Mouse (Mus musculus) hindbrain, embryonic 13.5 days (tissue): ENCODE data around the gene Agap3. TPM values are rescaled to one million over a fixed set of nuclear protein-coding genes. Genes with fewer than 3 reads are reported as not detected.

Source experiments
- ATAC-seq: fragments of 200-750 bp; cut with Nextera tagmentation; 2 replicates; pipeline ENCODE4 v1.8.0; 2017; ENCODE audit warnings: moderate TSS enrichment; ENCODE audit not compliant: low FRiP score
- H3K27ac ChIP-seq: fragments of 300-500 bp; sonication (generic); 2 replicates; pipeline ENCODE4 v1.5.1; 2015; ENCODE audit warnings: inconsistent platforms, mild to moderate bottlenecking, moderate library complexity
- H3K27me3 ChIP-seq: fragments of 300-500 bp; sonication (generic); 2 replicates; pipeline ENCODE4 v1.6.1; 2015; ENCODE audit warnings: mild to moderate bottlenecking, inconsistent platforms
- H3K36me3 ChIP-seq: fragments of 300-500 bp; sonication (generic); 2 replicates; pipeline ENCODE4 v1.6.1; 2015; ENCODE audit warnings: mild to moderate bottlenecking, inconsistent platforms
- H3K4me1 ChIP-seq: fragments of 300-500 bp; sonication (generic); replicated peaks from 2 replicates; pipeline ENCODE4 v1.6.1; 2015; ENCODE audit warnings: inconsistent platforms
- H3K4me2 ChIP-seq: fragments of 300-500 bp; sonication (generic); 2 replicates; pipeline ENCODE4 v1.6.1; 2015; ENCODE audit warnings: inconsistent platforms, mild to moderate bottlenecking, moderate library complexity
- H3K4me3 ChIP-seq: fragments of 300-500 bp; sonication (generic); 2 replicates; pipeline ENCODE4 v1.5.1; 2015; ENCODE audit warnings: mild to moderate bottlenecking, inconsistent platforms
- H3K9ac ChIP-seq: fragments of 300-500 bp; sonication (generic); 2 replicates; pipeline ENCODE4 v1.6.1; 2015; ENCODE audit warnings: mild to moderate bottlenecking, inconsistent platforms
- H3K9me3 ChIP-seq: fragments of 300-500 bp; sonication (generic); 2 replicates; pipeline ENCODE4 v1.6.1; 2016; ENCODE audit warnings: inconsistent platforms
- WGBS: fragments of 180-500 bp; shearing (Covaris S2); methylation state at CpG from one replicate; pipeline ENCODE4 v1.1.7; 2015; 5-methylcytosine and 5-hydroxymethylcytosine counted together
- polyA plus RNA-seq: library from polyadenylated mRNA; unstranded; fragments of >200 nt; fragmentation: Nextera tagmentation; extraction: Ambion mirVana; gene quantifications from 2 replicates; pipeline ENCODE4 v1.2.1, GENCODE M21; 2015

Agap3 gene
- polyA plus RNA-seq, 1 experiment from 2014 or later, result 50.3 TPM

GRCm38 (mm10) chr5:24505513-24505912, 53.5 kb downstream of the Agap3 start:
- Histone ChIP-seq H3K27me3 (peaks cover 26% of the 10 kb centered on the region; the same call in 1 of the 2 replicates), H3K4me1 (peaks cover 26% of the 10 kb centered on the region), H3K9ac (no peak overlapping the region), H3K36me3 (peaks cover 37% of the 10 kb centered on the region), H3K9me3 (no peaks in the 10 kb centered on the region), H3K27ac (no peak overlapping the region), H3K4me3 (no peak overlapping the region), H3K4me2 (no peak overlapping the region)
- no peak for ATAC-seq
- 53% methylated on average over 2 of the region's 2 CpGs for WGBS

- Histone ChIP-seq H3K4me1 (peaks cover 24% of the 10 kb centered on the region), H3K4me2 (no peak overlapping the region), H3K36me3 (peaks cover 8% of the 10 kb centered on the region; the same call in 1 of the 2 replicates), H3K27me3 (peaks cover 15% of the 10 kb centered on the region; the same call in 1 of the 2 replicates), H3K9me3 (no peaks in the 10 kb centered on the region), H3K9ac (no peak overlapping the region), H3K27ac (no peak overlapping the region), H3K4me3 (no peak overlapping the region)
- ATAC-seq, result no peak
- 96% methylated on average over 7 of the region's 7 CpGs for WGBS
Measured at GRCm38 (mm10) chr5:24508406-24508805, 56.4 kb downstream of the Agap3 start.

- ATAC-seq, result no peak
- Histone ChIP-seq H3K27me3 (no peaks in the 10 kb centered on the region), H3K27ac (no peak overlapping the region), H3K4me3 (no peak overlapping the region), H3K9me3 (no peaks in the 10 kb centered on the region), H3K4me2 (no peak overlapping the region), H3K4me1 (peaks cover 14% of the 10 kb centered on the region), H3K9ac (no peak overlapping the region), H3K36me3 (peaks cover 7% of the 10 kb centered on the region; the same call in 1 of the 2 replicates)
- 49% methylated on average over 11 of the region's 11 CpGs for WGBS
Measured at GRCm38 (mm10) chr5:24510635-24511034, 58.7 kb downstream of the Agap3 start.

GRCm38 (mm10) chr5:24512271-24512670, 60.3 kb downstream of the Agap3 start:
- H3K27ac ChIP-seq, result no peak overlapping the region
- no peak overlapping the region for H3K4me2 ChIP-seq
- peaks cover 7% of the 10 kb centered on the region; the same call in 1 of the 2 replicates for H3K36me3 ChIP-seq
- H3K27me3 ChIP-seq, result peaks cover under 1% of the 10 kb centered on the region; the same call in 1 of the 2 replicates
- 58% methylated on average over 8 of the region's 8 CpGs for WGBS
- no peak overlapping the region for H3K9ac ChIP-seq
- ATAC-seq, result no peak
- peaks cover 14% of the 10 kb centered on the region for H3K4me1 ChIP-seq
- no peak overlapping the region for H3K4me3 ChIP-seq
- no peaks in the 10 kb centered on the region for H3K9me3 ChIP-seq

GRCm38 (mm10) chr5:24521366-24521765, 69.4 kb downstream of the Agap3 start:
- WGBS, result 68% methylated on average over 8 of the region's 8 CpGs
- no peak for ATAC-seq
- H3K27ac ChIP-seq, result no peak overlapping the region
- H3K4me2 ChIP-seq, result peak overlapping the region; percentile 89; the same call in 1 of the 2 replicates
- H3K4me1 ChIP-seq, result peaks cover 19% of the 10 kb centered on the region
- H3K4me3 ChIP-seq, result no peak overlapping the region
- H3K9ac ChIP-seq, result no peak overlapping the region
- no peaks in the 10 kb centered on the region for H3K36me3 ChIP-seq
- no peaks in the 10 kb centered on the region for H3K9me3 ChIP-seq
- H3K27me3 ChIP-seq, result peaks cover 53% of the 10 kb centered on the region

- Histone ChIP-seq H3K4me2 (peak overlapping the region; percentile 89), H3K36me3 (no peaks in the 10 kb centered on the region), H3K27me3 (peaks cover 68% of the 10 kb centered on the region), H3K9me3 (no peaks in the 10 kb centered on the region), H3K4me1 (peaks cover 34% of the 10 kb centered on the region), H3K4me3 (peak overlapping the region; percentile 55), H3K9ac (no peak overlapping the region), H3K27ac (no peak overlapping the region)
- ATAC-seq, result no peak
- 14% methylated on average over 8 of the region's 8 CpGs for WGBS
Measured at GRCm38 (mm10) chr5:24523806-24524205, 71.8 kb downstream of the Agap3 start.

GRCm38 (mm10) chr5:24524522-24524921, 72.5 kb downstream of the Agap3 start:
- no peak for ATAC-seq
- Histone ChIP-seq H3K27ac (no peak overlapping the region), H3K9me3 (no peaks in the 10 kb centered on the region), H3K27me3 (peaks cover 75% of the 10 kb centered on the region), H3K9ac (peak overlapping the region; percentile 79; the same call in 1 of the 2 replicates), H3K4me2 (peak overlapping the region; percentile 89), H3K36me3 (no peaks in the 10 kb centered on the region), H3K4me3 (peak overlapping the region; percentile 55), H3K4me1 (peaks cover 40% of the 10 kb centered on the region)
- WGBS, result 7% methylated on average over 4 of the region's 4 CpGs

- Histone ChIP-seq H3K4me3 (peak overlapping the region; percentile 55), H3K9me3 (no peaks in the 10 kb centered on the region), H3K4me2 (peak overlapping the region; percentile 89), H3K36me3 (no peaks in the 10 kb centered on the region), H3K4me1 (peaks cover 43% of the 10 kb centered on the region), H3K27me3 (peaks cover 83% of the 10 kb centered on the region), H3K27ac (peak overlapping the region; percentile 60), H3K9ac (peak overlapping the region; percentile 79)
- 3% methylated on average over 34 of the region's 34 CpGs for WGBS
- ATAC-seq, result 0 out of 2 replicates have a peak, but pooled peaks have one; percentile 9
Measured at GRCm38 (mm10) chr5:24525360-24526189, 73.6 kb downstream of the Agap3 start.

- H3K9me3 ChIP-seq, result no peaks in the 10 kb centered on the region
- H3K36me3 ChIP-seq, result no peaks in the 10 kb centered on the region
- WGBS, result 0% methylated on average over 36 of the region's 109 CpGs
- H3K27ac ChIP-seq, result peak overlapping the region; percentile 60
- peak overlapping the region; percentile 79 for H3K9ac ChIP-seq
- ATAC-seq, result peak; percentile 30
- H3K4me3 ChIP-seq, result peak overlapping the region; percentile 55
- peaks cover 46% of the 10 kb centered on the region for H3K4me1 ChIP-seq
- H3K4me2 ChIP-seq, result peak overlapping the region; percentile 89
- peaks cover 90% of the 10 kb centered on the region for H3K27me3 ChIP-seq
Measured at GRCm38 (mm10) chr5:24526190-24526888, 74.4 kb downstream of the Agap3 start.

- H3K9ac ChIP-seq, result peak within 1 kb of the TSS; percentile 79
- H3K4me3 ChIP-seq, result peak within 1 kb of the TSS; percentile 55
- peak within 1 kb of the TSS; percentile 89 for H3K4me2 ChIP-seq
- H3K27me3 ChIP-seq, result peaks cover 93% of the 10 kb centered on the region
- 1% methylated on average over 39 of the region's 49 CpGs for WGBS
- H3K36me3 ChIP-seq, result no peaks in the 10 kb centered on the region
- no peak; the same call in 1 of the 2 replicates for ATAC-seq
- peaks cover 46% of the 10 kb centered on the region for H3K4me1 ChIP-seq
- no peaks in the 10 kb centered on the region for H3K9me3 ChIP-seq
- peak within 1 kb of the TSS; percentile 60 for H3K27ac ChIP-seq
Measured at GRCm38 (mm10) chr5:24526889-24527230, 74.9 kb downstream of the Agap3 start, which contains the start of gene Gbx1. Gbx1 (minus strand) TSS chr5:24527202.

GRCm38 (mm10) chr5:24527780-24528179, 75.8 kb downstream of the Agap3 start:
- Histone ChIP-seq H3K27me3 (peaks cover 91% of the 10 kb centered on the region), H3K27ac (no peak overlapping the region), H3K4me3 (no peak overlapping the region), H3K9ac (no peak overlapping the region), H3K9me3 (no peaks in the 10 kb centered on the region), H3K4me2 (peak overlapping the region; percentile 5; the same call in 1 of the 2 replicates), H3K36me3 (no peaks in the 10 kb centered on the region), H3K4me1 (peaks cover 46% of the 10 kb centered on the region)
- WGBS, result 12% methylated on average over 6 of the region's 6 CpGs
- ATAC-seq, result no peak

- H3K9me3 ChIP-seq, result no peaks in the 10 kb centered on the region
- H3K27me3 ChIP-seq, result peaks cover 85% of the 10 kb centered on the region
- H3K27ac ChIP-seq, result no peak overlapping the region
- peak; percentile 55 for ATAC-seq
- H3K4me3 ChIP-seq, result no peak overlapping the region
- 17% methylated on average over 24 of the region's 24 CpGs for WGBS
- no peaks in the 10 kb centered on the region for H3K36me3 ChIP-seq
- H3K4me1 ChIP-seq, result peaks cover 39% of the 10 kb centered on the region
- no peak overlapping the region for H3K9ac ChIP-seq
- H3K4me2 ChIP-seq, result no peak overlapping the region
Measured at GRCm38 (mm10) chr5:24530042-24530689, 78.2 kb downstream of the Agap3 start.
